Mouse (Mus musculus): Measurements from ENCODE around the gene Vegfb. TPM values are rescaled to one million over a fixed set of nuclear protein-coding genes. Genes with fewer than 3 reads are reported as not detected.

Gene Vegfb
- total RNA-seq, 2 experiments from 2014 or later, result 73.4 to 94.4 TPM

- no peak for DNase-seq
Observed at GRCm38 (mm10) chr19:6972247-6972917, 15.1 kb downstream of the Vegfb start.

- DNase-seq, result no peak
Observed at GRCm38 (mm10) chr19:6971644-6972043, 15.8 kb downstream of the Vegfb start.

- DNase-seq, result no peak
Observed at GRCm38 (mm10) chr19:6970460-6971085, 16.9 kb downstream of the Vegfb start.

GRCm38 (mm10) chr19:6969665-6970381 lies 17.6 kb downstream of the Vegfb start:
- DNase-seq, result peak; percentile 85

- DNase-seq, result no peak
Observed at GRCm38 (mm10) chr19:6969291-6969664, 18.2 kb downstream of the Vegfb start.

- no peak for DNase-seq
Observed at GRCm38 (mm10) chr19:6968491-6969271, 18.8 kb downstream of the Vegfb start.

GRCm38 (mm10) chr19:6956461-6956860 lies 31.0 kb downstream of the Vegfb start:
- no peak for DNase-seq

- DNase-seq, result no peak
Observed at GRCm38 (mm10) chr19:6955424-6955823, 32.0 kb downstream of the Vegfb start.

GRCm38 (mm10) chr19:6954046-6954445 lies 33.4 kb downstream of the Vegfb start:
- peak; percentile 57 for DNase-seq

GRCm38 (mm10) chr19:6952712-6953037 lies 34.8 kb downstream of the Vegfb start:
- no peak for DNase-seq

- DNase-seq, result peak; percentile 81
Observed at GRCm38 (mm10) chr19:6951994-6952711, 35.3 kb downstream of the Vegfb start.

GRCm38 (mm10) chr19:6951381-6951968 lies 36.0 kb downstream of the Vegfb start:
- peak; percentile 87 for DNase-seq

- DNase-seq, result no peak
Observed at GRCm38 (mm10) chr19:6950613-6951153, 36.8 kb downstream of the Vegfb start.

GRCm38 (mm10) chr19:6949951-6950350 lies 37.5 kb downstream of the Vegfb start:
- no peak for DNase-seq

GRCm38 (mm10) chr19:6949532-6949931 lies 37.9 kb downstream of the Vegfb start:
- no peak for DNase-seq

- no peak for DNase-seq
Observed at GRCm38 (mm10) chr19:6948186-6948585, 39.3 kb downstream of the Vegfb start.

- DNase-seq, result no peak
Observed at GRCm38 (mm10) chr19:6947742-6948141, 39.7 kb downstream of the Vegfb start.

- DNase-seq, result no peak
Observed at GRCm38 (mm10) chr19:6943709-6944108, 43.7 kb downstream of the Vegfb start.

GRCm38 (mm10) chr19:6942764-6943163 lies 44.7 kb downstream of the Vegfb start:
- no peak for DNase-seq

GRCm38 (mm10) chr19:6942249-6942691 lies 45.2 kb downstream of the Vegfb start, which contains the start of gene Gpr137:
Gene Gpr137, minus strand, starts transcription at chr19:6942480.
- DNase-seq, result peak; percentile 92

Measured in gastrocnemius, postnatal 10 days (tissue).